11 mouse cellular contexts compared by ENCODE assay signal in genomic region chr8:47988111-47988510, GRCm38 (mm10). TPM values are rescaled to one million over a fixed set of nuclear protein-coding genes. Genes with fewer than 3 reads are reported as not detected.
DNase-seq lines count a peak whose midpoint lies in the region; ATAC-seq and TF ChIP-seq lines count a peak whose summit lies in the region.
"Had no signal": no experiment of that assay in that cellular context is flagged by ENCODE, and none has a peak within 500 bp of the region (broad histone marks: within the 10 kb centered on the region; RNA-seq: fewer than 3 reads in every experiment).

No protein-coding gene starts in this region.

- peaks cover 3% of the 10 kb centered on the region; the same call in 1 of the 2 replicates for H3K27me3 ChIP-seq in hindbrain, embryonic 13.5 days
- no peaks in the 10 kb centered on the region for H3K27me3 ChIP-seq in hindbrain, embryonic 10.5 days (ENCODE audit: insufficient read depth, poor library complexity, severe bottlenecking)
- no peaks in the 10 kb centered on the region for H3K27me3 ChIP-seq in ES-Bruce4 (ENCODE audit: control insufficient read depth, insufficient read depth, low read length, poor library complexity, severe bottlenecking)
- no peaks in the 10 kb centered on the region for H3K27me3 ChIP-seq in embryonic facial prominence, embryonic 13.5 days
- H3K27me3 ChIP-seq in limb, embryonic 12.5 days, result no peaks in the 10 kb centered on the region
- H3K27me3 ChIP-seq: neural tube, embryonic 12.5 days had no signal

- no peak for TF ChIP-seq POLR2A in ES-Bruce4 (IDR thresholded peaks at IDR 0.05; ENCODE audit: insufficient read depth, low read length)

- ATAC-seq in hindbrain, embryonic 13.5 days (ENCODE audit: low FRiP score), result no peak
- no peak for ATAC-seq in embryonic facial prominence, embryonic 13.5 days (ENCODE audit: insufficient number of reproducible peaks, insufficient read depth, low FRiP score, low TSS enrichment, low read depth)
- no peak for ATAC-seq in limb, embryonic 12.5 days (ENCODE audit: insufficient number of reproducible peaks, insufficient read depth, low FRiP score, low TSS enrichment, low read depth)

- TF ChIP-seq CTCF in ES-Bruce4 (IDR thresholded peaks at IDR 0.05; ENCODE audit: low read depth, low read length), result no peak

- H3K9ac ChIP-seq in hindbrain, embryonic 13.5 days, result no peak overlapping the region
- H3K9ac ChIP-seq in ES-Bruce4 (ENCODE audit: low read depth, poor library complexity, severe bottlenecking), result peak overlapping the region; percentile 99; the same call in 1 of the 2 replicates
- H3K9ac ChIP-seq in embryonic facial prominence, embryonic 13.5 days, result no peak overlapping the region
- no peak overlapping the region for H3K9ac ChIP-seq in limb, embryonic 12.5 days (replicated peaks)
- H3K9ac ChIP-seq: neural tube, embryonic 12.5 days had no signal

- no peak for DNase-seq in hindbrain, embryonic 10.5 days (ENCODE audit: low spot score)
- DNase-seq in retina, embryonic 14.5 days (ENCODE audit: low spot score), result no peak
- no peak for DNase-seq in embryo, embryonic 11 days
- DNase-seq: cerebellum, adult 9-11 months; gastrocnemius, postnatal 10 days had no signal

- no peak overlapping the region for H3K4me3 ChIP-seq in hindbrain, embryonic 13.5 days
- no peak overlapping the region for H3K4me3 ChIP-seq in hindbrain, embryonic 10.5 days
- H3K4me3 ChIP-seq in ES-Bruce4 (ENCODE audit: low read depth, low read length), result no peak overlapping the region
- H3K4me3 ChIP-seq in embryonic facial prominence, embryonic 13.5 days, result peak overlapping the region; percentile 13
- H3K4me3 ChIP-seq in limb, embryonic 12.5 days (replicated peaks), result 0 out of 2 replicates have a peak overlapping the region, but pooled peaks have one; percentile 8
- H3K4me3 ChIP-seq: neural tube, embryonic 12.5 days had no signal

- H3K4me2 ChIP-seq in hindbrain, embryonic 13.5 days, result 0 out of 2 replicates have a peak overlapping the region, but pooled peaks have one; percentile 4
- peak overlapping the region; percentile 89 for H3K4me2 ChIP-seq in embryonic facial prominence, embryonic 13.5 days
- peak overlapping the region; percentile 37 for H3K4me2 ChIP-seq in limb, embryonic 12.5 days

- TF ChIP-seq EP300 in ES-Bruce4 (IDR thresholded peaks at IDR 0.05; ENCODE audit: insufficient read depth, low read depth, low read length), result no peak

- H3K27ac ChIP-seq in hindbrain, embryonic 13.5 days, result no peak overlapping the region
- no peak overlapping the region for H3K27ac ChIP-seq in hindbrain, embryonic 10.5 days
- H3K27ac ChIP-seq in ES-Bruce4 (ENCODE audit: insufficient read depth, low read length), result no peak overlapping the region
- no peak overlapping the region; the same call in 1 of the 2 replicates for H3K27ac ChIP-seq in embryonic facial prominence, embryonic 13.5 days
- H3K27ac ChIP-seq in limb, embryonic 12.5 days, result peak overlapping the region; percentile 41; the same call in 1 of the 2 replicates
- H3K27ac ChIP-seq: forebrain, embryonic 10.5 days; neural tube, embryonic 12.5 days had no signal

- H3K4me1 ChIP-seq in hindbrain, embryonic 13.5 days (replicated peaks), result peaks cover 53% of the 10 kb centered on the region
- H3K4me1 ChIP-seq in hindbrain, embryonic 10.5 days (replicated peaks), result peaks cover 68% of the 10 kb centered on the region
- H3K4me1 ChIP-seq in ES-Bruce4 (ENCODE audit: control insufficient read depth, insufficient read depth, low read length), result peaks cover 8% of the 10 kb centered on the region
- H3K4me1 ChIP-seq in embryonic facial prominence, embryonic 13.5 days, result peaks cover 59% of the 10 kb centered on the region
- peaks cover 68% of the 10 kb centered on the region for H3K4me1 ChIP-seq in limb, embryonic 12.5 days (replicated peaks)

- no peaks in the 10 kb centered on the region for H3K9me3 ChIP-seq in hindbrain, embryonic 13.5 days
- H3K9me3 ChIP-seq in hindbrain, embryonic 10.5 days, result no peaks in the 10 kb centered on the region
- H3K9me3 ChIP-seq in ES-Bruce4 (replicated peaks; ENCODE audit: control insufficient read depth, insufficient read depth, low read length, poor library complexity, severe bottlenecking), result no peaks in the 10 kb centered on the region
- no peaks in the 10 kb centered on the region for H3K9me3 ChIP-seq in embryonic facial prominence, embryonic 13.5 days
- no peaks in the 10 kb centered on the region for H3K9me3 ChIP-seq in limb, embryonic 12.5 days
- H3K9me3 ChIP-seq: forebrain, embryonic 10.5 days; neural tube, embryonic 12.5 days had no signal

- WGBS in hindbrain, embryonic 13.5 days, result 79% methylated on average over 15 of the region's 15 CpGs
- WGBS in hindbrain, embryonic 10.5 days, result 87% methylated on average over 15 of the region's 15 CpGs
- 55% methylated on average over 15 of the region's 15 CpGs for WGBS in embryonic facial prominence, embryonic 13.5 days
- 45% methylated on average over 15 of the region's 15 CpGs for WGBS in limb, embryonic 12.5 days

- no peaks in the 10 kb centered on the region for H3K36me3 ChIP-seq in hindbrain, embryonic 13.5 days
- H3K36me3 ChIP-seq in hindbrain, embryonic 10.5 days, result no peaks in the 10 kb centered on the region
- no peaks in the 10 kb centered on the region; the same call in 1 of the 2 replicates for H3K36me3 ChIP-seq in ES-Bruce4 (ENCODE audit: control insufficient read depth, insufficient read depth, low read length, poor library complexity, severe bottlenecking)
- H3K36me3 ChIP-seq in embryonic facial prominence, embryonic 13.5 days, result no peaks in the 10 kb centered on the region
- H3K36me3 ChIP-seq in limb, embryonic 12.5 days, result no peaks in the 10 kb centered on the region
- H3K36me3 ChIP-seq: forebrain, embryonic 10.5 days; neural tube, embryonic 12.5 days had no signal

RNA-seq across cellular contexts. Expression of gene Wwc2, which starts 2.6 kb away (rescaled TPM):
- polyA plus RNA-seq in hindbrain, embryonic 13.5 days (2015; fragmentation: Nextera tagmentation; extraction: Ambion mirVana), result 5.4 and 6.0 TPM in 2 replicates
- 10.0 and 10.1 TPM in 2 replicates for polyA plus RNA-seq in hindbrain, embryonic 10.5 days (2016; fragmentation: Nextera tagmentation; extraction: Ambion mirVana)
- 42.2 and 43.0 TPM in 2 replicates for polyA plus RNA-seq in ES-Bruce4 (2011; ENCODE audit: insufficient read depth, insufficient read length, low read depth, missing spikeins)
- 12.5 and 12.9 TPM in 2 replicates for polyA plus RNA-seq in embryonic facial prominence, embryonic 13.5 days (2015; fragmentation: Nextera tagmentation; extraction: Ambion mirVana)
- 17.0 and 17.6 TPM in 2 replicates for polyA plus RNA-seq in limb, embryonic 12.5 days (2016; fragmentation: Nextera tagmentation; extraction: Ambion mirVana)

Comparison
In these comparisons a context has a peak if more than half of its experiments do, and no peak if none do; other contexts are left out.
1. H3K4me2 ChIP-seq: peak in every context shown above with its lines; median percentile 89 in embryonic facial prominence, embryonic 13.5 days; 37 in limb, embryonic 12.5 days; 4 in hindbrain, embryonic 13.5 days.
2. H3K4me3 ChIP-seq: peak in embryonic facial prominence, embryonic 13.5 days (single experiment) and limb, embryonic 12.5 days (single experiment); none in hindbrain, embryonic 13.5 days (single experiment), hindbrain, embryonic 10.5 days (single experiment) and ES-Bruce4 (single experiment).